Mouse (Mus musculus) cerebellum, adult 18-20 months (tissue): ENCODE results near the gene Sash1.
"Not testable (repeated sequence)": the region's sequence is repeated elsewhere in the genome, so short reads cannot be mapped to it uniquely, and the experiment has no call there.

ENCODE experiments used
- DNase-seq, 2 experiments: peaks; one replicate each; pipeline ENCODE4 v3.0.0; 2021

Sash1 gene

DNA sequence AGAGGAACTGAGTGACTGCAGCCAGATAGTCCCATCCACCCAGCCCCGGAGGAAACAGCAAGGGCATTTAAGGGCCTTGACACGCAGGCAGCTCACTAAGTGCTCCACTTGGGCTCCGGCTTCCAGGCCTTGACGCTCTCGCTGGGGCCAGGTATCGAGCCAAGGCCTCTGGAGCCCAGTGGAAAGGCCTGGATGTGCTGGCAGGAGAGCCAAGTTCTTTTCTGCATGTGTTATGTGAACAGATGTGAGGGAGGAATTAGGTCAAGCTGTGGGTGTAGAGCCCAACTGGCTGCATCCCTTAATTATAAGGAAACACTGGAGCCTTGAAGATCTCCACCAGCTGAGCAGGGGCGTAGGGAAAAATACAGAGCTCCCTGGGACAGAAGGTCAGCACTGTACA lies 133.4 kb downstream of the Sash1 start:
- DNase-seq: no peak

DNA sequence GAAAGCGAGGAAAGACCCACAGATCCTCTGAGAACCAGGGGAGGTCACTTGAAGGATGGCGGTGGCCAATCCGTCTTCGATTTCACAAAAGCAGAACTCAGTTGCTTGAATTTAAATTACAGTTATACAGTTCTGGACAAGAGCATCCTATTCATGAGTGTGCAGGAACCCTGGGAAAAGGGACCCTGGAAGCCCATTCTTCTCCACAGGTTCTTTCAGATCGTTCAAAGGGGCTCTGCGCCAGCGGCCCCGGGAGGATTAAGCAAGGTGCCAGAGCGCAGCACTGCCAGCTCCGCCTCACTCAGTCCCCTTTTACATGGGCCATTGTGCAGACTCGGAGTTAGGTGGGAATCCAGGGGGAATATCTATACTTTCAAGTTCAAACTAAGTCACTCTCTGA lies 136.3 kb downstream of the Sash1 start:
- DNase-seq: no peak

DNA sequence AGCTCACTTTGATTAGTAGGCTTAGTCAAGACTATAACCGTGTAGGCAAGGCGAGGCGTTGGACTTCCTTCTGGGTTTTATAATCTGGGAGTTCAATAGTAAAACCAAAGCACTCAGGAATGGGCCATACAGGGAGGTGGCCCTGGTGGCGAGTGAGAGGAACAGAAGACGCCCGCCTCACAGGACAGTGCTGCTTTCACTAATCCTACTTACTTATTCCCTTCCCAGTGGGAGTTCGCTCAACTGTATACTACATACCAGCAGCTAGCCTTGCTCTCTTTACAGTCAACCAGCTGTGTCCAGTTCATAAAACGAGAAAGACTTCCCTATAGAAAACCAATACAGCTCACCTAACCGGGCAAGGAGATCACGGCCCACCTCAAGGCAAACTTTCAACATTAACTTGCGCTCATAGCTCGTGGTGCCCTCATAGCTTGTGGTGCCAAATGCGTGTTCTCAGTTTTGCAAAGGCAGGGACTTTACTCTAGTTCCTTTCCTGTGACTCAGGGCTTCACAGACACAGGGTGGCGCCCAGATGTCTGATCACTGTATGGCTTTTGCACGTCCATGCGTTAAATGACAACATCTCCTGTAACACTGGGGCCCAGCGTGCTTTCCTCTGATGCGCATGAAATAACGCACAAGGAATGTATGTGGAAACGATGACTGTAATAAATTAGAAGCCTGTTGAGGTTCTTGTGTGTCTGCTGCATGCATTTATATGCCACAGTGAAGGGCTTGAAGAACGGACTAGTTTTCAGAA lies 138.2 kb downstream of the Sash1 start:
- no peak for DNase-seq

DNA sequence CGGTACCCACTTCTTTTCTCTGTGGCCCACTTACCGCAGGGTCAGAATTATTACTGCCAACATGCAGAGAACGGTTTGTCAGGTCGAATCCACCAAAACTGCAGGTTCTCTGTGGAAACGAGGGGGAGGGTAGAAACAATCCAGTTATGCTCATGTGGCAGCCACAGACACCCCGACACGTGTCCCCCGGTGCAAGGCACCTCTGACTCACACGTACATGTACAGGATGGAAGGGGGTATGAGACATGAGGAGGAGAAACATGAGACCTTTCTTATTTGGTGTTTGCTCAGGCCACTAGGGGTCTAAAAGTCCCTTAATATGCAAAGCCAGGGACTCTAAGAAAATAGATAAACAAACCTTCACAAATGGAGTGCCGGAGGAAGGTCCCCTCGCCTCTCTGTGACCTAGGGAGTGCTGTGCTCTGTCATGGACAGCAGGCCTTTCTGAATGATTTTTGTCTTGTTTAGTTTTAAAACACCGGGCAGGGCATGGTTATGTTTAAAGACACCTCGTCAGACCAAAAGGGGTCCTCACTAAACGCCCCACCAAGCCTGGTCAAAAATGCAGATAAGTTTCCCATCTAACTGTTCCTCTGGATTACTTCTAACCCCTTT lies 139.7 kb downstream of the Sash1 start:
- DNase-seq: no peak

DNA sequence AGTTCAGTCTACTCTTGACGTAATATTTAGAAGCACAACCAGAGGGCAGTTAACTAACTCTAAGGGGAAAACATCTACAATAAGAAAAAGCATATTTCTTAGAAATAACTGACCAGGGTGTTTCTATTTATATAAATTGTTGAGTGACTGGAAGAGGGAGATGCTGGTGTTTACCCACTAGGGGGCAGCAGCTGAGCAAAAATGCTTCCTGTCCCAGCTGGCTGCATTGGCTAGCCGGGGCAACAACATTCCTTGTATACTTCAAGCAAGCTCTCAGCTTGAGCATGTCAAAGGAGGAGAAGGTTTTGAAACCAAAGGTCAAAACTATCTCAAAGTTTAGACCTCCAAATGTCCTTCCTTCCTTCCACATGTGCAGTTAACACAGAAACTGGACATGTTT lies 143.0 kb downstream of the Sash1 start:
- peak; percentile 30 to 33 for DNase-seq

DNA sequence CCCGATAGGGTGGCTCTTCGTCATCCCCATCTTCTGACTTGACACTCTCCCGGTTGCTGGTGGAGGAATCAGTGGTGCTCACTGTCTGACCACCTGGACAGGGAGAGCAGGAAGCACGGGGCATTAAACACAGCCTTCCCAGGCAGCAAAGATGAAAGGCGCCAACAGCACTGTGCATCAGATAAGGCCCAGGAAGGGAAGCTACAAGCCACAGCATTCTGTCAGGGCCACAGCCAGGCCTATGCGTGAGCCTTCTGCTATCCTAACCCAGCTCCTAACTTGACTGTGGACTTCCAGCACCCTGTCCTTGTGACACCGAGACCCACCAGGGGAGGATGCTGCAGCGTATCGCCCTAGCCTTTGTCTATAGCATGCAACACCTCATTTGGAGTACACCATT lies 144.4 kb downstream of the Sash1 start:
- DNase-seq: no peak

DNA sequence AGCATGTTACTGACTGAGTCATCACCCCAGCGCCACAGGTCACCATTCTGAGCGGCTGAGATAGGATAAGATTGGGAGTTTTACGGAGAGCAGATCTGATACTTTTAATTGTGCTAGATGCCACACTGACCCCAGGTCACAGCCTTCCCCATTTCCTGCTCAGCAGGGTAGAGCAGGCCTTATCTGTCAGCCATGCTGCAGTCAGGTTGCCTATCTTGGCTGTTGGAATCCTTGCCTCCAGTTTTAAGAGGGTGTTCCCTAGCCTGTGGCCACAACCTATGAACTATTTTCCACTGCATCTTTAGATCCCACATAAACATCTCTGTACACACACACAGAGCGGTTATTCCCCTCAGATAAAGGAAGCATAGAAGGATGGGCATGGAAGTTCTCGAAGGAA lies 145.1 kb downstream of the Sash1 start:
- DNase-seq: no peak

DNA sequence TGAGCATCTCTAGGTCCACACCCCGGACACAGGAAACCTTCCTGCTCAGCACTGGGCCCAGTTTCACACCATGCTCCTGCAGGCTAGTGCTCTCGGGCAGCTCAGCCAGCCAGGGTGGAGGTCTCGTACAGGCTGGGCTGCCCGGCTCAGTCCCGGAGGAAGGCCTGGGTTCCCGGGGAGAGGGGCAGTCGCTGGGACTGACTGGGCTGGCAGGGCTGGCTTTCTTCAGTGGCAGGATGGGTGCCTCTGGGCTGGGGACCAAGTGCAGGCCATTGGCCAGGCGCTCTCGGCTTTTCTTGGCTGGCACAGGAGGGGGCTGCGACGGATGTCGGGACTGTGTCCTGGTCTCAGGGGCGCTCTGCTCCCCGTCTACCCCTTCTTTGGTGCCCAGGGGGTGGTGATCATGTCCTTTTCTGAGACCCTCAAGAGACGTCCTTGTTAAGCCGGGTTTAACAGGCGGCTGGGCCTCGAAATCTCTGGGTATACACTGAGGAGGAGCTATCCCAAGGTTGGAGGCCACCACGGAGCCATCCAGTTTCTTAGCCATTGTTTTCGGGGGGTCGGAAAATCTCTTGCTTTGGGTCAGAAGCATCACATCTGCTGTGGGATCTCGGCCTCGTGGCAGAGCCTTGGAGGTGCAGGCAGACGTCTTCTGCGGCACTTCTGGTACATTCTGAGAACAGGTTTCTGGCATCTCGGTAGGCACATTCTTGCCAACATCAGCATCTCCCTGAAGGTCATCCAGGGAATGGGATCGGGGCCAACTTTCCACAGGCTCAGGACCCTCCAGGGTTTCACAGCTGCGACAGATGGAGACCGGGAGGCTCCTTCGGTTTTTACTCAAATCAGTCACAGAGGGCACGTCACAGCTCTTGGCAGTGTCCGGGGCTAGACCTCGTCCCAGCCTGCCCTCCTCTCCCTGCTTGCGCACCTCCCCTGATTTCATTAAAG lies 156.2 kb downstream of the Sash1 start:
- no peak for DNase-seq

DNA sequence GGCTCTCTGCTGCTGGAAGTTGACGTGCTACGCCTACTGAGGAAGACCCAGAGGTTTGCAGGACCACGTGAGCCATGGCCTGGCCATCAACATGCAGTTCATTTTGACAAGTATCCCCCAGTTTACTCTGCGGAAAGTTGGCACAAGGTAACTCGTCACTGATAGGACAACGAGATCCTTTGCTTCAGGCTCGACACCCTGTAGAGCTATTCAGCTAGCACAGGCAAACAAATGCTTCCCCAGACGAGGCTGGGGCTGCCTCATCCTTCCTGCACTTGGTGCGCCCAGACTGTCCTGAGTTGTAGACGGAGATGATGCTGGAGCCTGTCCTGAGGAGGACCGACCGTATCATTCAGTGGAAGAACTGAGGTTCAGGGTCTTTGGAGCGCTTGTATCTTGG lies 166.5 kb downstream of the Sash1 start:
- DNase-seq: no peak

DNA sequence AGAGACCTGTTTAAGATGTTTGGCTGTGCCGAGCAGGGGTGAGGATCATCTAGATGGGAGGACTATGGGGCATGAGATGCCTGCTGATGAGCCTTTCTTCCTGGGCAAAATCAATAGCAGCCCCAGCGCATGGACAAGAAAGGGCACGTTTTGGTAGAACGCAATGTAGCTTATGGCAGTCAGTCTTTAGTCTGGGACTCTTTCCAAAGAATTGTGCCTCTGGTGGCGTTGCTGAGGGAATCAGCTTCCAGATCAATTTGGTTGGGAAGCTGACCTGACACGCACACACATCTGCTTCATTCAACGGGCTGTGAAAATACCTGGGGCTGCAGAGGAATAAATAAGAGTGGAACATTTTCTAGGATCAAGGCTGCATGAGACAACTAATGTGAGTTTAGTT lies 167.0 kb downstream of the Sash1 start:
- DNase-seq: no peak

DNA sequence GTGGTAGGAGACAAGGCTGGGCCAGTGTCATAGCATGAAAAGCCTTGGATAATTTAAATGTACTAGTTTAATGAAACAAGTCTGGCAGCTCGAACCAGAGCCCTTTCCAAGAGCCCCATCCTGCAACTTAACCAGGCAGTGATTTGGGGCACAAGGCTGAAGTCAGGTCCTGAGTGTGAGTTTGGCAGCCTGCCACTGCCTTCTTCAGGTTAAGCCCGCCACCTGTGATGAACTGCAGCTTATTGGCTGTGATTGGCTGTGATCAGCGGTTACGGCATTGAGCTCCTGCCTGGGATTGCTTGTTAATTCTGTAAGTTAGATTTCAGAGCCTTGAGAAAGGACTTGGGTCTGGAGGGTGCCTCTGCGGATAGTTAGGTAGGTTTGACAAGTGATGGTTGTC lies 168.7 kb downstream of the Sash1 start:
- no peak for DNase-seq

DNA sequence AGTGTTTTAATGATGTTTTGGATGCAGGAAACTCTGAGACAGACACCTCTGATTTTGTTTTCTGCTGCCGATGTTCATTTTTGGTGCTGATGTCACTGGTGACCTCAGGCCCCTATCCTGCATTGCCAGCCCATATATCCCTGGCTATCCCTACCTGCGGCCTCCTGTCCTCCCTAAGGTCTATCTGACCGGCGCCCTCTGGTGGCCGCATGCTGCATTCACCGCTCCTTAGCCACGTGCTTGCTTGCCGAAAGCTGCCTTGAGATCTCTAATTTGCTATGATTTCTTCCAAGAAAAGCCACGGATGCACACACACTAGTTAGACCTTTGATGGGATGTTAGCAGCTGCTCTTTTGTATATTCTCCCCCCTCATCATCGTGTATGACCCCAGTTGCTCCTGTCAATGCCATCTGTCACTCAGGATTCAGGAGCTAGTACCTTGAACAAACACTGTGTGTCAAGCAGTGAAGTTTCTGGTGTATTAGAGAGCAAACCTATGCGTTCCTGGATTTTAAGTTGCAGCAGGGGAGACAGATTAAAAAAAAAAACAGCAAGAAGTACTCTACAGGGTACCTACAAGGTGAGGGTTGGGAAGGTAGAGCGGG lies 170.1 kb downstream of the Sash1 start:
- peak; percentile 78 for DNase-seq

DNA sequence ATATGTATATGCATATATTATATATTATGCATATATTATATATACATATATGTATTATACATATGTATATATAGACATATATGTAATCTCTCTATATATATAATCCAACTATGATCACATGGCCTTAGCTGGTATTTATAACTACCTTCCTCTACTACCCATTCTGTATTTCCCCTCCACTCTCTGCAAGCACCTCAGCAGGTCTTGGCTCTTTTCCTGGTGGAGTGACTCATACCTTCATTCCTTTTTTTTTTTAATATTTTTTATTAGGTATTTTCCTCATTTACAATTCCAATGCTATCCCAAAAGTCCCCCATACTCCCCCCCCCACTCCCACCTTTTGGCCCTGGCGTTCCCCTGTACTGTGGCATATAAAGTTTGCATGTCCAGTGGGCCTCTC lies 189.2 kb downstream of the Sash1 start:
- not testable (repeated sequence) for DNase-seq

DNA sequence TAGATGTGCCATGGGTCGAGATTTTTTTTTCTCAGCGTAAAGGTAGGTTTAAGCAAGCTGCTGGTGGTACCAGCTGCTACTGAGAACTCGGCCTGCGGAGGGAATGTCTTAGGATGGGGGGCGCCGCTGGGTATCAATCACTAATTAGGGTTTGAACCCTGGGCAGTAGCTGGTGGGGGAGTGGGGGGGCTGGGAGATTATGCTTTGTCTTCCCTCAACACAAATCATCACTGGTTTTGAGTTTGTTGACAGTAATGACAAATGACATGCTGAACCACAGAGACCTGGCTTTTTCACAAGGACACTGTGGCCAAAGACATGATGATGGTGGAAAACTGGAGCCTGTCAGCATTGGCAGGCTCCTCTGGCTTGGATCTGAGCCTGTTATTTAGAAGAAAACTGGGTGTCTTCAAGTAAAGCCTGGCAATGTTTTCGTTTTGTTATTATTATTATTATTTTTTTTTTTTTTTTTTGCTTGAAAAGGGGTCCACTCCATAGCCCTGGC lies 191.8 kb downstream of the Sash1 start:
- no peak for DNase-seq

DNA sequence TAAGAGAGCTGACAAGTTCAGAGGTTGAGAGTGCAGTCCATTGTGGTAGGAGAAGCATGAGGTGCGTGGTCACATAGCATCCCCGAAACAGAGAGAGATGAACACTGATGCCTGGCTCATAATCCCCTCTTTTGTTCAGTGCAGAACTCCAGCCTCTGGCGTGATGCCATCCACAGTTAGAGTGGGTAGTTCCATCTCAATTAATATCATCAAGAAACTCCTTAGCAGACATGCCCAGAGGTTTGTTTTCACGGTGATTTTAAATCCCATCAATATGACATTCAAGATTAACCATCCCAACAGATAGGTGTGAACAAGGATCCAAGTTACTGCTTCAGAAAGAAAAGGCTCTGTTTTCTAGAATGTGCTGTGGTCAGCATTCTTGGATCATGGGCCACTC lies 192.3 kb downstream of the Sash1 start:
- DNase-seq: no peak

DNA sequence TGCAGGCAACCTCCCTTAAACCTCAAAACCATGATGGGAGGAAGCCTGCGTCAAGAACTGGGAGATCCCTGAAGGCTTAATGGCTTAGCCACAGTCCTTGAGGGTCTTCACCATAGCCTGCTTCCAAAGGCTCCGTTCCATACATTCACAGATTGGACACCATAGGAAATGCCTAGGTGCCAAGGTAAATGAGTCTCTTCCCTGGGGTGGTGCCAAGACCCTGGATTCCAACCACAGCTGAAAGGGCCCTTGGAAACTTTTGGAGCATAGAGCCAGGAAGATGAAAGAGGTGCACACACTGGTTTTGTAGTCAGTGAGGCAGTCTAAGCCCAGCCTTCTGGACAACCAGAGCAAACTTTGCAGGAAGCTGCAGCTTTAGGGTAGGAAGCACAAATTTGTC lies 193.3 kb downstream of the Sash1 start:
- DNase-seq: no peak

DNA sequence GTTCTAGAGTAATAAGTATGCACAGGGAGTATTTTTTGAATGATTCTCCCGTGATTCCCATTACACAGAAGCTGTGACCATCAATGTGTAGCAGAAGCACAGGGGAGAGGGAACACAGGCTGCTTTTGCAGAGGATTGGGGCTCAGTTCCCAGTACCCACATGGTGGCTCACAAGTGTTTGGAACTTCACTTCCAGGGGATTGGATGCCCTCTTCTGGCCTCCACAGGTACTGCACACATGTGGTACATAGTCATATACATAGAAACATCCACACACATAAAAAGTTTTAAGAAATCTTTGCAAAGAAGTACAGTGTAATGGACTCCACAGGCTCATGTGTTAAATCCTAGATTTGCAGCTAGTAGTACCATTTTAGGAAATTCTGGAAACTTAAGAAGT lies 199.7 kb downstream of the Sash1 start:
- DNase-seq: no peak

DNA sequence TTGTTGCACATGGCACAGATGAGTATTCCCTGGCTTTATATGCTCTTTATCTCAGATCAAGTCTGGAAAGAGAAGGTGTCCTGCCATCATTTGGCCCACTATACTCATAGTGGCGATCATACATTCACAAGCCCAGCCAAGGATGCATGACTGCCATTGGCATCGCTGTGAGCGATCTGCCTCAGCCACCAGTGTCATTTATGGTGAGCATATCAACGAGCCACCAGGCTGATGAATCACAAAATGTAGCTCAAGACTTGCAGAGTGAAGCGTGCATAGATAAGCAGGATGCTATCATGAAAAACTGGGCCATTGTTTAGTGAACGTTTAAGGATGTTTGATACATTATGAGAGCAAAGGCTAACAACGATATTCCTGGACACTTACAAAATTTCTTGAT lies 200.6 kb downstream of the Sash1 start:
- no peak for DNase-seq

DNA sequence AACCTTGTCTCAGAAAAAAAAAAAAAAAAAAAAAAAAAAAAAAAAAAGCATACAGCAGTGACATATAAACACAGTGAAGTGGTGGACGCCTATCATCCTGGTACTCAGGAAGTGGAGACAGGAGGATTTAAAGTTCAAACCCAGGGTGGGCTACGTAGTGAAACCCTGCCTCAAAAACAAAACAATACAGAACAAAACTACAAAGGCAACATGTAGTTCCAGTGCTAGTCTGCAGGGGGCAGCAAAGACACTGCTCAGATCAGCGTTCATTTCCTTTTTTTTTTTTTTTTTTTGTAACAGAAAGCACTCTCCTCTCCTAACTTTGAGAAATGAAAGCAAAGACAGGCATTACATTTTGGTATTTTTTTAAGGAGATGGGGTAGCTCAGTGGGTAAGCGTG lies 203.0 kb downstream of the Sash1 start:
- peak; percentile 39 to 53 for DNase-seq

DNA sequence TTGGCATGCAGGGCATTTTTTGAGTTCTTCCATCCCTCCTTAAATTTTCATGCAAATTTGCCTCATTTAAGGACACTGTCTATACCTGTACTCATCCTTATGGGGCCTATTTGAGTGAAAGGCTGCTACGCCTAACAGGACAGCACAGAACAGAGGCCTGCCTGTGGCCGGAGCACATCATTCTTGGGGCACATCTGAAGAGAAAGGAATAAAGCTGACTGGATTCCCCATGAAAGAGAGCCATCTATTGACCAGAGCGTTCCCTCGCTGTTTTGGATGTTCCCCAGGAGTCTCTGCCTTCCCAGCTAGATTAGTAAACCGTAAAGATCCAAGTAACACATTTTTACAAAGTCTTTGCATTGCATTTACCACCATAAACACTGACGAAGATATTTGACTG lies 203.5 kb downstream of the Sash1 start:
- no peak for DNase-seq

DNA sequence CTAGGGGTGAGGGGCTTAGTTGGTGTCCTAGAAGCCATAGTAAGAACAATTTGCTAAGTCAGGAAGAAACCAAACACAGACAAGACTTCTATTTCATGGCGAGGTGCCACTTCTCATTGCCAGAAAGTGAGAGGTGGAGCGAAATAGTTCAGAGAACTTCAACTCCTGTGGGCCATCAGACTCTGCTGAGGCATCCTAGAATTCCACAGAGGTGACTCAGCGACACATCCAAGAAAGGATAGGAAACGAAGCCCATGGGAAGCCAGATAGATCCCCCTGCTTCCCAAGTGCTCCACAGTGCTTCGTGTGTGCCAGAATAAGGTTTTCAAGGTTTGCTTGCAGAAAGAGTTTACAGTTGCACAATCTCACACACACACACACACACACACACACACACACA lies 209.1 kb downstream of the Sash1 start:
- DNase-seq: no peak
